Mouse (Mus musculus) midbrain, embryonic 12.5 days (tissue): ENCODE measurements around the gene Grid1. TPM values are rescaled to one million over a fixed set of nuclear protein-coding genes. Genes with fewer than 3 reads are reported as not detected.
A peak's percentile ranks its signal among the peaks of the same experiment; 100 is the strongest.

Experiments used
- ATAC-seq: fragments of 200-750 bp; cut with Nextera tagmentation; 2 replicates; pipeline ENCODE4 v1.8.0; 2017; ENCODE audit warnings: low read depth, moderate TSS enrichment, moderate library complexity; ENCODE audit not compliant: low FRiP score
- H3K27ac ChIP-seq: fragments of 300-500 bp; sonication (generic); replicated peaks from 2 replicates; pipeline ENCODE4 v1.5.1; 2016; ENCODE audit warnings: mild to moderate bottlenecking
- H3K27me3 ChIP-seq: fragments of 300-500 bp; sonication (generic); 2 replicates; pipeline ENCODE4 v1.6.1; 2016; ENCODE audit warnings: mild to moderate bottlenecking
- H3K36me3 ChIP-seq: fragments of 300-500 bp; sonication (generic); 2 replicates; pipeline ENCODE4 v1.6.1; 2016
- H3K4me1 ChIP-seq: fragments of 300-500 bp; sonication (generic); 2 replicates; pipeline ENCODE4 v1.6.1; 2016
- H3K4me2 ChIP-seq: fragments of 300-500 bp; sonication (generic); replicated peaks from 2 replicates; pipeline ENCODE4 v1.6.1; 2016; ENCODE audit warnings: mild to moderate bottlenecking, moderate library complexity
- H3K4me3 ChIP-seq: fragments of 300-500 bp; sonication (generic); 2 replicates; pipeline ENCODE4 v1.5.1; 2016; ENCODE audit warnings: mild to moderate bottlenecking
- H3K9ac ChIP-seq: fragments of 300-500 bp; sonication (generic); replicated peaks from 2 replicates; pipeline ENCODE4 v1.6.1; 2016; ENCODE audit warnings: mild to moderate bottlenecking, moderate library complexity
- H3K9me3 ChIP-seq: fragments of 300-500 bp; sonication (generic); 2 replicates; pipeline ENCODE4 v1.6.1; 2016; ENCODE audit warnings: mild to moderate bottlenecking
- WGBS: fragments of 180-500 bp; shearing (Covaris S2); methylation state at CpG from one replicate; pipeline ENCODE4 v1.1.7; 2016; 5-methylcytosine and 5-hydroxymethylcytosine counted together
- polyA plus RNA-seq: library from polyadenylated mRNA; unstranded; fragments of >200 nt; fragmentation: Nextera tagmentation; extraction: Ambion mirVana; gene quantifications from 2 replicates; pipeline ENCODE4 v1.2.1, GENCODE M21; 2016

Gene Grid1
- polyA plus RNA-seq, 1 experiment from 2014 or later = 1.3 TPM

- no peak for ATAC-seq
- Histone ChIP-seq H3K27ac (no peak overlapping the region), H3K4me2 (no peak overlapping the region), H3K36me3 (no peaks in the 10 kb centered on the region), H3K4me3 (no peak overlapping the region), H3K9me3 (no peaks in the 10 kb centered on the region), H3K4me1 (no peaks in the 10 kb centered on the region), H3K9ac (no peak overlapping the region), H3K27me3 (no peaks in the 10 kb centered on the region)
- WGBS = 62% methylated on average over 5 of the region's 5 CpGs
Observed at GRCm38 (mm10) chr14:35044268-35044667, 224.4 kb downstream of the Grid1 start.

- no peak overlapping the region for H3K27ac ChIP-seq
- no peaks in the 10 kb centered on the region for H3K36me3 ChIP-seq
- no peak for ATAC-seq
- H3K4me2 ChIP-seq = no peak overlapping the region
- WGBS = 86% methylated on average over 10 of the region's 10 CpGs
- no peak overlapping the region for H3K4me3 ChIP-seq
- H3K27me3 ChIP-seq = no peaks in the 10 kb centered on the region
- H3K4me1 ChIP-seq = no peaks in the 10 kb centered on the region
- no peak overlapping the region for H3K9ac ChIP-seq
- H3K9me3 ChIP-seq = no peaks in the 10 kb centered on the region
Observed at GRCm38 (mm10) chr14:35044918-35045698, 225.2 kb downstream of the Grid1 start.

GRCm38 (mm10) chr14:35049231-35049630, 229.3 kb downstream of the Grid1 start:
- Histone ChIP-seq H3K9me3 (no peaks in the 10 kb centered on the region), H3K4me3 (no peak overlapping the region), H3K36me3 (no peaks in the 10 kb centered on the region), H3K27ac (no peak overlapping the region), H3K4me2 (no peak overlapping the region), H3K4me1 (no peaks in the 10 kb centered on the region), H3K9ac (no peak overlapping the region), H3K27me3 (no peaks in the 10 kb centered on the region)
- WGBS = 77% methylated on average over 8 of the region's 8 CpGs
- no peak for ATAC-seq

DNA sequence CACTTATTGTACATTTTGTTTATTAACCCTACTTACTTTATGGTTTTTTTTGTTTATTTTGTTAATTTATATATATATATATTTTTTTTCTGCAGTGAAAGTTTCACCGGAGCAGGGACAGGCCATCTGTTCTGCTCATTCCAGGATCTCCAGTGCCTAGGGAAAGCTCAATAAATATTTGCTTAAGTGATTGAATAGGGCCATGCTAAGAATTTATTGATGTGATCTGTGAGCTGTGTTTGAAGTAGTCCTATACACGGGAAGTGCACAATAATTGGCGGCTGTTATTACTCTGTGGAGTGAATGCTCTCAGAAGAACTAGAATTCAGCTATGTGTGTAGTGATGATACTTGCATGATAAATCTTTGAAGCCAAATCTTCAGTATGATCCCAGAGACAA, 234.2 kb downstream of the Grid1 start:
- Histone ChIP-seq H3K9ac (no peak overlapping the region), H3K9me3 (no peaks in the 10 kb centered on the region), H3K4me1 (no peaks in the 10 kb centered on the region), H3K27ac (no peak overlapping the region), H3K4me3 (no peak overlapping the region), H3K27me3 (no peaks in the 10 kb centered on the region), H3K36me3 (no peaks in the 10 kb centered on the region), H3K4me2 (no peak overlapping the region)
- WGBS = 71% methylated on average over 3 of the region's 3 CpGs
- no peak for ATAC-seq

DNA sequence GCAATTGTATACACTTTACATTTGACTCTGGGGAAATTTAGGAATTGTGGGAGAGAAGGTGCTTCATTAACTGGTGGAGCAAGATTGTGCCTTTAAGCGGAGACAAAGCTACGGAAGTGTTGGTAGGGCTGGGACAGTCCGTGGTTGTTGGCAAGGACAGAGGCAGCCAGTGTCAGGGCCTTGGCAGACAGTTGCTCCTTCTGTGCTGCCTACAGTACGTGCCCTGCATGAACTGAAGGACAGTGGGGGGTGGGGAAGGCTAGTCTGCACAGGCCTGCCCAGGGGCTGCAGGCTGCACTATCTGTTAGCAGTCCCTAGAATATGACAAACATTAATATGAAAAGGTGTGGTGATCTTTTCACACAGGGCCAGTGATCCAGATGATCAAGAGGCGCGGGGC, 254.7 kb downstream of the Grid1 start:
- Histone ChIP-seq H3K27ac (no peak overlapping the region), H3K27me3 (no peaks in the 10 kb centered on the region), H3K36me3 (no peaks in the 10 kb centered on the region), H3K4me3 (no peak overlapping the region), H3K9me3 (no peaks in the 10 kb centered on the region), H3K4me2 (no peak overlapping the region), H3K9ac (no peak overlapping the region), H3K4me1 (peaks cover 4% of the 10 kb centered on the region)
- WGBS = 65% methylated on average over 6 of the region's 6 CpGs
- ATAC-seq = peak; percentile 84

DNA sequence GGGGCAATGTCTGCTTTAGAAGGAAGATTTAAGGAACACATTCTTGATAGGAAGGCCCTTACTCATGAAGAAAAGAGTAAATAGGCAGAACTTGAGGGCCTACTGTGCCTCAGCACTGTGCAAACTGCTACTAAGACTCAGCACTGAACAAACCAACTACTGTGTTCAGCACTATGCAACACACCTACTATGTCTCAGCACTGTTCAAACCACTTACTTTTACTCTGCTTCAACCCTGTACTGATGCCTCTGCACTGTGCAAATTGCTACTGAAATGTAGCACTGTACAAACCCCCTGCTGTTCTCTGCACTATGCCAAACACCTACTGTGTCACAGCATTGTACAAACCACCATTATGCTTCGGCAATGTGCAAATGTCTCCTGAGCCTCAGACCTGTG, 260.0 kb downstream of the Grid1 start:
- no peaks in the 10 kb centered on the region for H3K36me3 ChIP-seq
- H3K27me3 ChIP-seq = no peaks in the 10 kb centered on the region
- H3K4me2 ChIP-seq = no peak overlapping the region
- no peaks in the 10 kb centered on the region; the same call in 1 of the 2 replicates for H3K4me1 ChIP-seq
- no peak overlapping the region for H3K27ac ChIP-seq
- H3K4me3 ChIP-seq = no peak overlapping the region
- H3K9ac ChIP-seq = no peak overlapping the region
- H3K9me3 ChIP-seq = no peaks in the 10 kb centered on the region
- no peak for ATAC-seq
- WGBS = 94% methylated on average over 1 of the region's 1 CpGs

- WGBS = 85% methylated on average over 4 of the region's 4 CpGs
- 0 out of 2 replicates have a peak, but pooled peaks cover 4% of the 10 kb centered on the region for H3K27me3 ChIP-seq
- H3K9me3 ChIP-seq = no peaks in the 10 kb centered on the region
- no peak overlapping the region for H3K4me3 ChIP-seq
- no peak for ATAC-seq
- no peak overlapping the region for H3K4me2 ChIP-seq
- H3K27ac ChIP-seq = no peak overlapping the region
- no peaks in the 10 kb centered on the region for H3K36me3 ChIP-seq
- peaks cover 17% of the 10 kb centered on the region for H3K4me1 ChIP-seq
- no peak overlapping the region for H3K9ac ChIP-seq
Observed at GRCm38 (mm10) chr14:35092646-35093045, 272.7 kb downstream of the Grid1 start.

GRCm38 (mm10) chr14:35093561-35094186, 273.8 kb downstream of the Grid1 start:
- 64% methylated on average over 6 of the region's 6 CpGs for WGBS

GRCm38 (mm10) chr14:35095506-35096059, 275.7 kb downstream of the Grid1 start:
- no peak for ATAC-seq
- Histone ChIP-seq H3K4me1 (peaks cover 17% of the 10 kb centered on the region), H3K4me2 (no peak overlapping the region), H3K27ac (no peak overlapping the region), H3K9ac (no peak overlapping the region), H3K36me3 (no peaks in the 10 kb centered on the region), H3K4me3 (no peak overlapping the region), H3K9me3 (no peaks in the 10 kb centered on the region), H3K27me3 (0 out of 2 replicates have a peak, but pooled peaks cover 4% of the 10 kb centered on the region)
- 42% methylated on average over 9 of the region's 9 CpGs for WGBS

More at GRCm38 (mm10) chr14:35093561-35094186, 273.8 kb downstream of the Grid1 start:
- Histone ChIP-seq H3K27me3 (0 out of 2 replicates have a peak, but pooled peaks cover 4% of the 10 kb centered on the region), H3K9ac (no peak overlapping the region), H3K36me3 (no peaks in the 10 kb centered on the region), H3K9me3 (no peaks in the 10 kb centered on the region), H3K4me2 (no peak overlapping the region), H3K4me3 (no peak overlapping the region), H3K4me1 (peaks cover 17% of the 10 kb centered on the region), H3K27ac (no peak overlapping the region)
- ATAC-seq = peak; percentile 50; the same call in 1 of the 2 replicates

DNA sequence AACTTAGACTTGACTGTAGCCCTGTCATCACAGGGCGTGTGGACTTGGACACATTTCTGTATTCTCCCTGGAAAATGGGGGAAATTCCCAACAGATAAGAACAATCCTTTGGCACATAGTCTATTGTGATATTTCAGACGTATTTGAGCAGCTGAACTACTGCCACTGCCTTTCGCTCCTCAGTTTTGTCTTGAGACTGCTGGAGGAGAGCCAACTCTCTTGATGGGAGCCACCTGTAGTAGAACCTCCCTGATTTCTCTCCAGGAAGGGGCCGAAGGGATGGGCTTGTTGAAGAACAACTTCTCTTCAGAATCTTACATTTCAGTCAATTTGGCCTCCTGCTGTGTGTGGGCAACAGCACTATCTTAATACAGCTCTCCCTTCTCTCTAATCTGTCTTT, 276.2 kb downstream of the Grid1 start:
- 63% methylated on average over 4 of the region's 4 CpGs for WGBS
- no peak overlapping the region for H3K27ac ChIP-seq
- no peak overlapping the region for H3K4me2 ChIP-seq
- H3K4me1 ChIP-seq = peaks cover 17% of the 10 kb centered on the region
- H3K4me3 ChIP-seq = no peak overlapping the region
- H3K9ac ChIP-seq = no peak overlapping the region
- no peak for ATAC-seq
- no peaks in the 10 kb centered on the region for H3K36me3 ChIP-seq
- no peaks in the 10 kb centered on the region for H3K9me3 ChIP-seq
- H3K27me3 ChIP-seq = 0 out of 2 replicates have a peak, but pooled peaks cover 4% of the 10 kb centered on the region

GRCm38 (mm10) chr14:35097166-35097565, 277.3 kb downstream of the Grid1 start:
- no peak for ATAC-seq
- Histone ChIP-seq H3K4me1 (peaks cover 17% of the 10 kb centered on the region), H3K4me3 (no peak overlapping the region), H3K4me2 (no peak overlapping the region), H3K9ac (no peak overlapping the region), H3K27ac (no peak overlapping the region), H3K9me3 (no peaks in the 10 kb centered on the region), H3K36me3 (no peaks in the 10 kb centered on the region), H3K27me3 (0 out of 2 replicates have a peak, but pooled peaks cover 4% of the 10 kb centered on the region)
- 92% methylated on average over 5 of the region's 5 CpGs for WGBS

GRCm38 (mm10) chr14:35103639-35104210, 283.8 kb downstream of the Grid1 start:
- H3K27ac ChIP-seq = no peak overlapping the region
- H3K27me3 ChIP-seq = no peaks in the 10 kb centered on the region
- H3K4me2 ChIP-seq = no peak overlapping the region
- no peaks in the 10 kb centered on the region for H3K36me3 ChIP-seq
- no peak overlapping the region for H3K4me3 ChIP-seq
- no peak for ATAC-seq
- H3K9ac ChIP-seq = no peak overlapping the region
- 86% methylated on average over 5 of the region's 5 CpGs for WGBS
- no peaks in the 10 kb centered on the region for H3K9me3 ChIP-seq
- H3K4me1 ChIP-seq = no peaks in the 10 kb centered on the region
